Mouse (Mus musculus) hindbrain, embryonic 14.5 days (tissue): Measurements from ENCODE around the gene Mrpl12. TPM values are rescaled to one million over a fixed set of nuclear protein-coding genes. Genes with fewer than 3 reads are reported as not detected.

ENCODE experiments used
- ATAC-seq: fragments of 200-750 bp; cut with Nextera tagmentation; 2 replicates; pipeline ENCODE4 v1.8.0; 2017; ENCODE audit warnings: moderate number of reproducible peaks, mild to moderate bottlenecking, moderate TSS enrichment, moderate library complexity; ENCODE audit not compliant: low FRiP score
- DNase-seq: peaks from one replicate; pipeline ENCODE4 v3.0.0-alpha.2; 2015; ENCODE audit warnings: low spot score
- H3K27ac ChIP-seq: fragments of 300-500 bp; sonication (generic); 2 replicates; pipeline ENCODE4 v1.5.1; 2014; ENCODE audit warnings: mild to moderate bottlenecking, moderate library complexity
- H3K27me3 ChIP-seq: fragments of 300-500 bp; sonication (generic); 2 replicates; pipeline ENCODE4 v1.6.1; 2014; ENCODE audit warnings: mild to moderate bottlenecking, low read length, mixed read lengths; ENCODE audit not compliant: control insufficient read depth, insufficient read depth
- H3K36me3 ChIP-seq: fragments of 300-500 bp; sonication (generic); replicated peaks from 2 replicates; pipeline ENCODE4 v1.6.1; 2014; ENCODE audit not compliant: control insufficient read depth, insufficient read depth
- H3K4me1 ChIP-seq: fragments of 300-500 bp; sonication (generic); replicated peaks from 2 replicates; pipeline ENCODE4 v1.6.1; 2014; ENCODE audit warnings: antibody characterized with exemption, low read length, mixed read lengths; ENCODE audit not compliant: control insufficient read depth, insufficient read depth
- H3K4me2 ChIP-seq: fragments of 300-500 bp; sonication (generic); replicated peaks from 2 replicates; pipeline ENCODE4 v1.6.1; 2014; ENCODE audit warnings: mild to moderate bottlenecking, moderate library complexity
- H3K4me3 ChIP-seq: fragments of 300-500 bp; sonication (generic); replicated peaks from 2 replicates; pipeline ENCODE4 v1.5.1; 2014; ENCODE audit warnings: mild to moderate bottlenecking, low read length
- H3K9ac ChIP-seq: fragments of 300-500 bp; sonication (generic); 2 replicates; pipeline ENCODE4 v1.6.1; 2014
- H3K9me3 ChIP-seq: fragments of 300-500 bp; sonication (generic); 2 replicates; pipeline ENCODE4 v1.6.1; 2016; ENCODE audit warnings: low read length; ENCODE audit not compliant: control insufficient read depth
- WGBS: fragments of 180-500 bp; shearing (Covaris S2); extraction: QIAGEN DNeasy Blood & Tissue Kit; methylation state at CpG from one replicate; pipeline ENCODE4 v1.1.7; 2014; 5-methylcytosine and 5-hydroxymethylcytosine counted together
- polyA plus RNA-seq: library from polyadenylated mRNA; unstranded; fragments of >200 nt; fragmentation: Nextera tagmentation; extraction: Ambion mirVana; gene quantifications from 2 replicates; pipeline ENCODE4 v1.2.1, GENCODE M21; 2014

Gene Mrpl12
- polyA plus RNA-seq, 1 experiment from 2014 or later = 131 TPM

DNA sequence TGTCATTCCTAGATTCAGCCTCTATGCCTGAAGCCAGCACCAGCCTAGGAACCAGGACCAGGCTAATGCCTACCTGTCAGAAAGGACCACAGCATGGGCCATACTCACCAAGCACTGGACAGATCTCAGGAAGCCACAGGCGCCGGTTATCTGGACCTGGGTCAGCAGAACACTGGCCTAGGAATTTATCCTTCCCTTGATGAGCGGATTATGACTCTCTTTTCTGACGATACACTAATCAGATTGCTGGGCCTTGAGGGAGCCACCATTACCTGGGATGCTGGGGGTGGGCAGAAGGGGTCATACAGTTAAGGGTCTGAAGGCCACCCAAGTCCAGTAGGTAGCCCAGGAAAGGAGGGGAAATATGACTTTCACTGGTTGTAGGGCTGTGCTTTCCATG is 31.1 kb upstream of the Mrpl12 start, which contains the start of gene Pde6g:
Gene Pde6g, minus strand, starts transcription at position 195 of the 400 bp plus-strand sequence.
- DNase-seq (no peak), ATAC-seq (no peak)
- WGBS = 86% methylated on average over 4 of the region's 4 CpGs
- H3K4me2 ChIP-seq = no peak within 1 kb of the TSS
- no peaks in the 10 kb centered on the region for H3K36me3 ChIP-seq
- no peak within 1 kb of the TSS for H3K9ac ChIP-seq
- no peaks in the 10 kb centered on the region for H3K4me1 ChIP-seq
- H3K9me3 ChIP-seq = no peaks in the 10 kb centered on the region
- no peak within 1 kb of the TSS for H3K4me3 ChIP-seq
- H3K27me3 ChIP-seq = no peaks in the 10 kb centered on the region
- no peak within 1 kb of the TSS for H3K27ac ChIP-seq

GRCm38 (mm10) chr11:120454965-120455364 is 29.4 kb upstream of the Mrpl12 start:
- DNase-seq (no peak), ATAC-seq (no peak)
- Histone ChIP-seq H3K36me3 (peaks cover 6% of the 10 kb centered on the region; the same call in 1 of the 2 replicates), H3K4me2 (no peak overlapping the region), H3K9me3 (no peaks in the 10 kb centered on the region), H3K9ac (no peak overlapping the region), H3K27ac (no peak overlapping the region), H3K4me3 (no peak overlapping the region), H3K4me1 (peaks cover 7% of the 10 kb centered on the region), H3K27me3 (no peaks in the 10 kb centered on the region)
- whole genome bisulfite sequencing = 95% methylated on average over 4 of the region's 4 CpGs

- no peaks in the 10 kb centered on the region for H3K27me3 ChIP-seq
- peaks cover 7% of the 10 kb centered on the region for H3K4me1 ChIP-seq
- H3K4me2 ChIP-seq = no peak overlapping the region
- H3K27ac ChIP-seq = no peak overlapping the region
- no peak for DNase-seq
- 95% methylated on average over 7 of the region's 7 CpGs for WGBS
- no peak for ATAC-seq
- H3K4me3 ChIP-seq = no peak overlapping the region
- H3K9ac ChIP-seq = no peak overlapping the region
- H3K36me3 ChIP-seq = peaks cover 9% of the 10 kb centered on the region; the same call in 1 of the 2 replicates
- no peaks in the 10 kb centered on the region for H3K9me3 ChIP-seq
These were observed 29.0 kb upstream of the Mrpl12 start for GRCm38 (mm10) chr11:120455413-120455812.

DNA sequence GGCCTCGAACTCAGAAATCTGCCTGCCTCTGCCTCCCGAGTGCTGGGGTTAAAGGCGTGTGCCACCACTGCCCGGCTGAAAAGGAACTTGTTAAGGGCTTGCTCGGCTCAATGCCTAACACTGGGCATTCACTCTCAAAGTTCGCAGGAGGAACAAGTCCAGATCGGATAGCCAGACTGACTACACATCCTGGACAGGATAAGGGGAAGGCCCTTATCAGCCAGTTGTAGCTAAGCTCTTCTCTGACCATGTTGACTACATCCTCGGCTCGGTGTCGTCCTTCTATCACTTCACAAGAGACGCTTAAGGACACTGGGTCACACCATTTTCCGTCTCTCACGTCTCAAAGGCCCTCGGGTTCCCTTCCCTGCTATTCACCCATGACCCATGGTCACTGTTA is 27.0 kb upstream of the Mrpl12 start:
- Histone ChIP-seq H3K36me3 (peaks cover 28% of the 10 kb centered on the region), H3K27ac (peak overlapping the region; percentile 83), H3K9me3 (no peaks in the 10 kb centered on the region), H3K4me1 (peaks cover 7% of the 10 kb centered on the region), H3K4me2 (peak overlapping the region; percentile 70), H3K27me3 (no peaks in the 10 kb centered on the region), H3K9ac (peak overlapping the region; percentile 95), H3K4me3 (peak overlapping the region; percentile 88)
- ATAC-seq (no peak), DNase-seq (no peak)
- WGBS = 38% methylated on average over 14 of the region's 14 CpGs

GRCm38 (mm10) chr11:120457772-120458751 is 26.4 kb upstream of the Mrpl12 start, which contains the start of the genes Oxld1 and Ccdc137:
Gene Oxld1 (minus strand): TSS chr11:120458068.
Gene Ccdc137 (plus strand): TSS chr11:120458115.
- WGBS = 5% methylated on average over 62 of the region's 62 CpGs
- DNase-seq (peak; percentile 82), ATAC-seq (peak; percentile 90)
- H3K9me3 ChIP-seq = no peaks in the 10 kb centered on the region
- peak within 1 kb of the TSS; percentile 70 for H3K4me2 ChIP-seq
- H3K27me3 ChIP-seq = no peaks in the 10 kb centered on the region
- H3K4me1 ChIP-seq = peaks cover 7% of the 10 kb centered on the region
- peak within 1 kb of the TSS; percentile 95 for H3K9ac ChIP-seq
- peak within 1 kb of the TSS; percentile 88 for H3K4me3 ChIP-seq
- H3K36me3 ChIP-seq = peaks cover 35% of the 10 kb centered on the region
- peak within 1 kb of the TSS; percentile 83 for H3K27ac ChIP-seq

DNA sequence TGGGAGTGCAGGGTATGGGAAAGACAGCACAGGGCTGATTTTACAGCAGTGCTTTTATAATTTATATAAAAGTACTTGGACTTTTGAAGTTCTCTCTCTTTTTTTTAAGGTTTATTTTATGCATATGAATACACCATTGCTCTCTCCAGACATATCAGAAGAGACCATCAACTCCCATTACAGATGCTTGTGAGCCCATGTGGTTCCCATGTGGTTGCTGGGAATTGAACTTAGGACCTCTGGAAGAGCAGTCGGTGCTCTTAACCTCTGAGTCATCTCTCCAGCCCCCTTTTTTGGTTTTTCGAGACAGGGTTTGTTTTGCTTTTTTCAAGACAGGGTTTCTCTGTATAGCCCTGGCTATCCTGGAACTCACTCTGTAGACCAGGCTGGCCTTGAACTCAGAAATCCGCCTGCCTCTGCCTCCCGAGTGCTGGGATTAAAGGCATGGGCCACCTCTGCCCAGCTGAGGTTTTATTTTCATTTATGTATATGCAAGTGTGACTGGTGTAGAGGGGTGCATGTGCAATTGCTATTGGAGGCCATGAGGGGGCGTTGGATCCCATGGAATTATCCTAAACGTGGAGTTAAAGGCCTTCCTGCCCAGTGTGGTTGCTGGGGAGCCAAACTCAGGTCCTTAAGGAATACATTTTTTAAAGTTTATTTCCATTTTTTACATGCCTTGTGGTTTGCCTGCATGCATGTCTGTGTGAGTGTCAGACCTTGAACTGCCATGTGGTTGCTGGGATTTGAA is 25.4 kb upstream of the Mrpl12 start:
- DNase-seq = no peak
- H3K9me3 ChIP-seq = no peaks in the 10 kb centered on the region
- ATAC-seq = no peak
- peak overlapping the region; percentile 88 for H3K4me3 ChIP-seq
- peaks cover 44% of the 10 kb centered on the region for H3K36me3 ChIP-seq
- H3K9ac ChIP-seq = peak overlapping the region; percentile 95
- H3K4me2 ChIP-seq = peak overlapping the region; percentile 70
- no peaks in the 10 kb centered on the region for H3K27me3 ChIP-seq
- peaks cover 7% of the 10 kb centered on the region for H3K4me1 ChIP-seq
- 74% methylated on average over 6 of the region's 6 CpGs for WGBS
- no peak overlapping the region for H3K27ac ChIP-seq

DNA sequence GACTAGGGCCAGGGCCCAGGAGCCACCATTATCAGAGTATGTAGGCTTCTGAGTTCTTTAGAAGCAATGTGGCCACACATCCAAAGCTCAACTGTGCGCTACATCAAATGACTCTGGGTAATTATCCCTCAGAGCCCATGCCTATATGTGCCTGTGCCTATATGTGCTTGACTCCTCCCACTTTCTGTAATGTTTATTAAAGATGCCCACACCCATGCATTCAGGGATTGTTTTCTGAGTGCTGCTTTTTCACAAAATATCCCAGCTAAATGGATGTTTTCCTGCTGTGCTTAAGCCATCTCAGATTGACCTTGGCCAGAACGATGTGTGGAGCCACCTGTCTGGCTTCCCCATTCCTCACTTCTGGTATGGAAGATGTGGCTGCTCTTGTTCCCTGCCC is 20.9 kb upstream of the Mrpl12 start:
- Histone ChIP-seq H3K9ac (no peak overlapping the region), H3K27ac (no peak overlapping the region), H3K4me2 (no peak overlapping the region), H3K27me3 (no peaks in the 10 kb centered on the region), H3K36me3 (peaks cover 63% of the 10 kb centered on the region), H3K4me3 (no peak overlapping the region), H3K9me3 (no peaks in the 10 kb centered on the region), H3K4me1 (peaks cover 22% of the 10 kb centered on the region)
- DNase-seq (no peak), ATAC-seq (no peak)
- 91% methylated on average over 2 of the region's 2 CpGs for WGBS

- Histone ChIP-seq H3K4me1 (peaks cover 19% of the 10 kb centered on the region), H3K4me3 (no peak overlapping the region), H3K4me2 (no peak overlapping the region), H3K27me3 (no peaks in the 10 kb centered on the region), H3K36me3 (peaks cover 68% of the 10 kb centered on the region), H3K9me3 (no peaks in the 10 kb centered on the region), H3K9ac (no peak overlapping the region), H3K27ac (no peak overlapping the region)
- 92% methylated on average over 5 of the region's 5 CpGs for WGBS
- DNase-seq (no peak), ATAC-seq (no peak)
These were observed 20.0 kb upstream of the Mrpl12 start for GRCm38 (mm10) chr11:120464365-120464764.

DNA sequence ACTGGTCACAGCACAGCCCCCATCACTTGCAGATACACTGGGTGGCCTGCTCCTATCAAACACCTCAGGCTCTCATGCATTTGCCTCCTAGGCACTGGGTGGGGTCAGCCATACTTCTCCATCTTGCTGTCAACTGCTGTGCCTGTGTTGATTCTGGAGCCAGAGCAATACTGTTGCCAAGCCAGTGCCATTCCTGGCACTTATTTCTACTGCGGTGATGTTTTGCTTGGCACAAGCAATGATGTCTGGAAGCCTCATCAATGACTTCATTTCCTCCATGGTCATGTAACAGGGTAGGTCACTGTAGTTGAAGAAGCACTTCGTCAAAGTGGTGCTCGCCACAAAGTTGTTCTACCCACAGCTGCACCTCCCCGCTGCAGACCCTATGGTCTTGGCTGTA is 18.9 kb upstream of the Mrpl12 start:
- peaks cover 71% of the 10 kb centered on the region for H3K36me3 ChIP-seq
- 0 out of 2 replicates have a peak overlapping the region, but pooled peaks have one; percentile 79 for H3K9ac ChIP-seq
- 97% methylated on average over 4 of the region's 4 CpGs for WGBS
- peak overlapping the region; percentile 94; the same call in 1 of the 2 replicates for H3K4me2 ChIP-seq
- no peaks in the 10 kb centered on the region for H3K27me3 ChIP-seq
- H3K9me3 ChIP-seq = no peaks in the 10 kb centered on the region
- H3K4me3 ChIP-seq = no peak overlapping the region
- ATAC-seq (no peak), DNase-seq (no peak)
- no peak overlapping the region for H3K27ac ChIP-seq
- peaks cover 19% of the 10 kb centered on the region for H3K4me1 ChIP-seq
